Mouse (Mus musculus) ES-E14 (cell line): ENCODE results near the gene Gm428.

Experiments
- CHD2 ChIP-seq: IDR thresholded peaks from 2 replicates; pipeline ENCODE4 v1.6.1; 2014; ENCODE audit warnings: mild to moderate bottlenecking, low read depth, low read length, inconsistent platforms
- HCFC1 ChIP-seq: IDR thresholded peaks from 2 replicates; pipeline ENCODE4 v1.6.1; 2012; ENCODE audit warnings: low read length, inconsistent platforms, borderline replicate concordance; ENCODE audit not compliant: insufficient read depth
- MAFK ChIP-seq: IDR thresholded peaks from 2 replicates; pipeline ENCODE4 v1.6.1; 2014; ENCODE audit warnings: mild to moderate bottlenecking, low read depth, low read length, inconsistent platforms; ENCODE audit not compliant: insufficient read depth
- ZC3H11A ChIP-seq: IDR thresholded peaks from 2 replicates; pipeline ENCODE4 v1.6.1; 2012; ENCODE audit warnings: low read depth, mild to moderate bottlenecking, inconsistent platforms, low read length, borderline replicate concordance
- ZNF384 ChIP-seq: IDR thresholded peaks from 2 replicates; pipeline ENCODE4 v1.6.1; 2012; ENCODE audit warnings: low read depth, low read length, inconsistent platforms

DNA sequence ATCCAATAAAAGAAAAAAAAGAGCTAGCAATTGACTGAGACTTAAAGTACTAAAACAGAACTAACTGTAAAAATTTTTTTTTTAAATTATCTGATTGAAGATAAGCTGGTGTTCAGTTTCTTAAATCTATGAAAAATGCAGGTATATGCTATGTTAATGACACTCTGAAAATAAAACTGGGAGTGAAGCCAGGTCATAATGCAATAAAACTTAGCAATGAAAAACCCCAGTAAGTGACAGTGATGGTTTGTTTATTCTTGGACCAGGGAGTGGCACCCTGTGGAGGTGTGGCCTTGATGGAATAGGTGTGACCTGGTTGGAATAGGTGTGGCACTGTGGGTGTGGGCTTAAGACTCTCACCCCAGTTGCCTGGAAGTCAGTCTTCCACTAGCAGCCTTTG lies 36.5 kb downstream of the Gm428 start:
- TF ChIP-seq HCFC1 (no peak), ZC3H11A (no peak), MAFK (no peak), CHD2 (no peak), ZNF384 (no peak)
